Mouse (Mus musculus): Measurements from ENCODE around the gene Cat. TPM values are rescaled to one million over a fixed set of nuclear protein-coding genes. Genes with fewer than 3 reads are reported as not detected.

The Cat gene
- polyA plus RNA-seq, 1 experiment = 49.1 TPM

- no peak overlapping the region for H3K27ac ChIP-seq (ENCODE audit: insufficient read depth, low read length)
- H3K4me3 ChIP-seq (replicated peaks; ENCODE audit: insufficient read depth, low read depth, low read length) = no peak overlapping the region
- H3K4me1 ChIP-seq (ENCODE audit: control insufficient read depth, insufficient read depth, low read length) = no peaks in the 10 kb centered on the region
- no peaks in the 10 kb centered on the region for H3K27me3 ChIP-seq (ENCODE audit: control insufficient read depth, insufficient read depth, low read length)
- DNase-seq = no peak
- no peak for TF ChIP-seq CTCF (IDR thresholded peaks at IDR 0.05; ENCODE audit: borderline replicate concordance, insufficient read depth, low read depth, low read length)
- TF ChIP-seq POLR2A (IDR thresholded peaks at IDR 0.05; ENCODE audit: borderline replicate concordance, insufficient read depth, low read length) = no peak
- 87% methylated on average over 8 of the region's 8 CpGs for WGBS
These were observed 23.8 kb downstream of the Cat start for GRCm38 (mm10) chr2:103461210-103461609.

- no peak for DNase-seq
- WGBS = 91% methylated on average over 10 of the region's 10 CpGs
- Histone ChIP-seq H3K4me1 (ENCODE audit: control insufficient read depth, insufficient read depth, low read length) (no peaks in the 10 kb centered on the region), H3K4me3 (replicated peaks; ENCODE audit: insufficient read depth, low read depth, low read length) (no peak overlapping the region), H3K27ac (ENCODE audit: insufficient read depth, low read length) (no peak overlapping the region), H3K27me3 (ENCODE audit: control insufficient read depth, insufficient read depth, low read length) (no peaks in the 10 kb centered on the region)
- TF ChIP-seq POLR2A (IDR thresholded peaks at IDR 0.05; ENCODE audit: borderline replicate concordance, insufficient read depth, low read length) (no peak), CTCF (IDR thresholded peaks at IDR 0.05; ENCODE audit: borderline replicate concordance, insufficient read depth, low read depth, low read length) (no peak)
These were observed 25.9 kb downstream of the Cat start for GRCm38 (mm10) chr2:103459069-103459468.

- TF ChIP-seq CTCF (IDR thresholded peaks at IDR 0.05; ENCODE audit: borderline replicate concordance, insufficient read depth, low read depth, low read length) = no peak
- no peak for TF ChIP-seq POLR2A (IDR thresholded peaks at IDR 0.05; ENCODE audit: borderline replicate concordance, insufficient read depth, low read length)
- 63% methylated on average over 7 of the region's 7 CpGs for WGBS
- Histone ChIP-seq H3K27me3 (ENCODE audit: control insufficient read depth, insufficient read depth, low read length) (no peaks in the 10 kb centered on the region), H3K4me3 (replicated peaks; ENCODE audit: insufficient read depth, low read depth, low read length) (no peak overlapping the region), H3K27ac (ENCODE audit: insufficient read depth, low read length) (no peak overlapping the region), H3K4me1 (ENCODE audit: control insufficient read depth, insufficient read depth, low read length) (no peaks in the 10 kb centered on the region)
- peak in 1 of 2 experiments; percentile 9 for DNase-seq
These were observed 27.3 kb downstream of the Cat start for GRCm38 (mm10) chr2:103457628-103458027.

GRCm38 (mm10) chr2:103457048-103457447 is 27.9 kb downstream of the Cat start:
- H3K27ac ChIP-seq (ENCODE audit: insufficient read depth, low read length) = no peak overlapping the region
- 93% methylated on average over 5 of the region's 5 CpGs for WGBS
- DNase-seq = no peak
- H3K4me3 ChIP-seq (replicated peaks; ENCODE audit: insufficient read depth, low read depth, low read length) = no peak overlapping the region
- H3K27me3 ChIP-seq (ENCODE audit: control insufficient read depth, insufficient read depth, low read length) = no peaks in the 10 kb centered on the region
- H3K4me1 ChIP-seq (ENCODE audit: control insufficient read depth, insufficient read depth, low read length) = no peaks in the 10 kb centered on the region
- TF ChIP-seq POLR2A (IDR thresholded peaks at IDR 0.05; ENCODE audit: borderline replicate concordance, insufficient read depth, low read length) = no peak
- no peak for TF ChIP-seq CTCF (IDR thresholded peaks at IDR 0.05; ENCODE audit: borderline replicate concordance, insufficient read depth, low read depth, low read length)

- WGBS = 24% methylated on average over 10 of the region's 10 CpGs
- H3K27ac ChIP-seq (ENCODE audit: insufficient read depth, low read length) = no peak overlapping the region
- TF ChIP-seq CTCF (IDR thresholded peaks at IDR 0.05; ENCODE audit: borderline replicate concordance, insufficient read depth, low read depth, low read length) (peak; percentile 99), POLR2A (IDR thresholded peaks at IDR 0.05; ENCODE audit: borderline replicate concordance, insufficient read depth, low read length) (no peak)
- peak; percentile 74 to 88 for DNase-seq
- H3K4me3 ChIP-seq (replicated peaks; ENCODE audit: insufficient read depth, low read depth, low read length) = no peak overlapping the region
- no peaks in the 10 kb centered on the region for H3K27me3 ChIP-seq (ENCODE audit: control insufficient read depth, insufficient read depth, low read length)
- H3K4me1 ChIP-seq (ENCODE audit: control insufficient read depth, insufficient read depth, low read length) = no peaks in the 10 kb centered on the region
These were observed 28.3 kb downstream of the Cat start for GRCm38 (mm10) chr2:103456646-103457045.

GRCm38 (mm10) chr2:103455748-103456147 is 29.2 kb downstream of the Cat start:
- DNase-seq = no peak
- no peak overlapping the region for H3K27ac ChIP-seq (ENCODE audit: insufficient read depth, low read length)
- no peaks in the 10 kb centered on the region for H3K27me3 ChIP-seq (ENCODE audit: control insufficient read depth, insufficient read depth, low read length)
- H3K4me3 ChIP-seq (replicated peaks; ENCODE audit: insufficient read depth, low read depth, low read length) = no peak overlapping the region
- WGBS = 95% methylated on average over 7 of the region's 7 CpGs
- TF ChIP-seq POLR2A (IDR thresholded peaks at IDR 0.05; ENCODE audit: borderline replicate concordance, insufficient read depth, low read length) (no peak), CTCF (IDR thresholded peaks at IDR 0.05; ENCODE audit: borderline replicate concordance, insufficient read depth, low read depth, low read length) (no peak)
- H3K4me1 ChIP-seq (ENCODE audit: control insufficient read depth, insufficient read depth, low read length) = no peaks in the 10 kb centered on the region

GRCm38 (mm10) chr2:103452550-103452949 is 32.4 kb downstream of the Cat start:
- WGBS = 66% methylated on average over 5 of the region's 5 CpGs
- DNase-seq = no peak
- H3K4me1 ChIP-seq (ENCODE audit: control insufficient read depth, insufficient read depth, low read length) = no peaks in the 10 kb centered on the region
- no peak for TF ChIP-seq CTCF (IDR thresholded peaks at IDR 0.05; ENCODE audit: borderline replicate concordance, insufficient read depth, low read depth, low read length)
- no peak for TF ChIP-seq POLR2A (IDR thresholded peaks at IDR 0.05; ENCODE audit: borderline replicate concordance, insufficient read depth, low read length)
- no peaks in the 10 kb centered on the region for H3K27me3 ChIP-seq (ENCODE audit: control insufficient read depth, insufficient read depth, low read length)
- no peak overlapping the region for H3K27ac ChIP-seq (ENCODE audit: insufficient read depth, low read length)
- no peak overlapping the region for H3K4me3 ChIP-seq (replicated peaks; ENCODE audit: insufficient read depth, low read depth, low read length)

GRCm38 (mm10) chr2:103450267-103450666 is 34.7 kb downstream of the Cat start:
- Histone ChIP-seq H3K4me1 (ENCODE audit: control insufficient read depth, insufficient read depth, low read length) (no peaks in the 10 kb centered on the region), H3K27ac (ENCODE audit: insufficient read depth, low read length) (no peak overlapping the region), H3K4me3 (replicated peaks; ENCODE audit: insufficient read depth, low read depth, low read length) (no peak overlapping the region), H3K27me3 (ENCODE audit: control insufficient read depth, insufficient read depth, low read length) (no peaks in the 10 kb centered on the region)
- no peak for DNase-seq
- TF ChIP-seq POLR2A (IDR thresholded peaks at IDR 0.05; ENCODE audit: borderline replicate concordance, insufficient read depth, low read length) (no peak), CTCF (IDR thresholded peaks at IDR 0.05; ENCODE audit: borderline replicate concordance, insufficient read depth, low read depth, low read length) (no peak)
- WGBS = 91% methylated on average over 8 of the region's 8 CpGs

Data from cerebellum, adult 2 months (tissue).